Mouse (Mus musculus) embryonic fibroblast, embryonic 13.5 days (primary cell): ENCODE data around the gene Actn3.

Source experiments
- CTCF ChIP-seq: IDR thresholded peaks from 2 replicates; pipeline ENCODE4 v1.5.1; 2011; ENCODE audit warnings: mild to moderate bottlenecking, control low read depth, low read length, moderate library complexity, borderline replicate concordance; ENCODE audit not compliant: insufficient read depth
- POLR2A ChIP-seq: IDR thresholded peaks from 2 replicates; pipeline ENCODE4 v1.6.1; 2011; ENCODE audit warnings: low read depth, mild to moderate bottlenecking, control low read depth, low read length, moderate library complexity

DNA sequence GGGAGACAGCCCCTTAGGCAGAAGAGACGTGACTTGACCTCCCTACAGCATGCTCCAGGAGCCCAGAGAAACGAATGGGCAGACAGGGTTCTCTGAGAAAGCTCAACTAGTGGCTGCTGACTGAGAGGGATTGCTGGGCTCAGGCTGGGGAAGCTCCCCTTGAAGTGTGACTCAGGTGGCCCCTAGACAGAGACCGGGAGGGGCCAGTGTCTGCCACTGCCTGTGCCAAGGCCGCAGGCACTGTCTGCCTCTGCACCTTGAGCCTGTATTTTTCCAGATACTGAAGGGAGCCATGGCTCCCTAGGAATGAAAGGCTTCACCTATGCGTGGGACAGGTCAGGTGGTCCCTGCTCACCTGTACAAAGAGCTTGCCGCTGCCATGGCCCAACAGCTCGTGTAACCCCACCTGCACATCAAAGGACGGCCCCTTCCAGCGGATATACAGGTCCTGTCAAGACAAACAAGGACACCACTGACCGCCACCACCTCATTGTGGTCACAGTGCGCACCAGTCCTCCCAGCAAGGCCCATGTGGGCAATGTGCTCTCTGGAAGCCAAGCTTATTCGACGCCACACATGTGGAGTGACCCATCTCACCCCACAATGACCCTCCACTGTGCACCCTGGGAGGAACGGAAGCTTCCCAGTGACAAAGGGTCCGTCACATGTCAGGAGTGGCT lies 38.4 kb upstream of the Actn3 start:
- TF ChIP-seq CTCF, result no peak
- TF ChIP-seq POLR2A, result no peak
